Mouse (Mus musculus) kidney, postnatal 25 days (tissue): ENCODE measurements at regions not wholly inside any gene's neighbourhood (a gene's known extent, or its start where the extent isn't known, plus 50 kb on each side); places are given as distances from the start of the nearest gene placed in this dataset.
"Not testable (repeated sequence)": the region's sequence is repeated elsewhere in the genome, so short reads cannot be mapped to it uniquely, and the experiment has no call there.

ENCODE experiments used
- DNase-seq, 2 experiments: peaks; one replicate each; pipeline ENCODE4 v3.0.0; 2021; ENCODE audit warnings: mixed read lengths in 2 of 2

GRCm38 (mm10) chr10:22556401-22556800, 88.4 kb upstream of the Slc2a12 start:
- not testable (repeated sequence) for DNase-seq

DNA sequence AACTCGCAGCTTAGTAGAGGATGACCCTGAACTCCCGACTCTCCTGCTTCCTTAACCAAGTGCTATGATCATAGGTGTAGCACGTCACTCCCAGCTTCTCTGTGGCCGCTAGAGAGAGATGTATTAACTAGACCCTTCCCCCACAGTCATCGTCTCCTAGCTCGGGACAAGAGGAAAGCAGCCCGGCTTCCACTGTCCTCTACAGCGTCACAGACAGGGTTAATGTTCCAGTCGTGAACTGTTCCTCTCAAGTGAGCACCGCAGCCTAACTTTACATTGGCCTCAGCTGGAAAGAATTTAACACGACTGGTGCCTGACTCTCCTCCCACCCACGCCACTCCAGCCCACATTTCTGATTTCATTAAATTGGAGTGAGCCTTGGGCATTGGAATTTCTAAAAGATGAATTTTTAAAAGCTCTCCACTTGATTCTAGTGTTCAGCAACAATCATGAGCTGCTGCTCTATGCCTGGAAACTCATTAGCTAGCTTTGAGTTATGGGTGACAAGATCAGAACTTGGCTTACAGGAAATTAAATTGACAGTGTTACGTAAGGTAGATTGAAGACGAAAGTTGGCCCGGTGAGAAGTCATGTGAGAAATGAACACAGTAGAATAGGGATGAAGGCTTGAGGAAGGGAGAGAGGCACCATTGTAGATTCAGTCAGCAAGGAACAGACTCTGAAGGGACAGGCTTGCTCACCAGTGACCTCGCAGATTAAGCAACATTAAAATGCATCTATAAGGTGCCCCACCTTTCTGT, 75.4 kb upstream of the Slc2a12 start:
- not testable (repeated sequence) for DNase-seq

DNA sequence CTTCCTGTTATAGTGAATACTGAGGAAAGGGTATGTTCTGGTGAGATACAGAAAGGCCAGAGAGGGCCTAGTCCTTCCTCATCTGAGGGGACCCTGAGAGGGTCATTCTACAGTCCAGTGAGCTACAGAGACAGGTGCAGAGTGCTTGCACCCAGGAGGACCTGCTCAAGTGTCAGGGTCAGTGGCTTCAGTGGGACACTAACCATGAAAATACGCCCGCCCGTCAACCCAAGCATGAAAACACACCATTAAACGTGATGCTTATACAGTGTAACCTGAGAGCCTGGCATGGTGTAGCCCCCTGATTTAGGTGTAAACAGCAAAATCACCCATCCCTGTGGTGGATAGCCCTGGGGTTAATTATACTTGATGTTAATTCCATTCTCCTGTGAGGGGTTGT, 70.8 kb upstream of the Slc2a12 start:
- DNase-seq, result not testable (repeated sequence)

DNA sequence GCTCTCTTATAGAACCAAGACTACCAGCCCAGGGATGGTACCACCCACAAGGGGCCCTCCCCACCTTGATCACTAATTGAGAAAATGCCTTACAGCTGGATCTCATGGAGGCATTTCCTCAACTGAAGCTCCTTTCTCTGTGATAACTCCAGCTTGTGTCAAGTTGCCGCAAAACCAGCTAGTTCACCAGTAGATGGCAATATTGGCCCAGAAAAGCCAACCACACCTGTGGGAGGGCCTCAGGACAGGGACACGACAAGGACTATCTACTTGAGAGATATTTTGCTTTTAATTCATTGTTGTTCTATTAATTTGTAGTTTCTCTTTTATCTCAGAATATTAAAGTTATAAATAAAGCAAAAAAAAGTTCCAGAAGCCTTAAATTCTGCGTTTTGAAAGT, 65.4 kb upstream of the Slc2a12 start:
- peak; percentile 56 to 61 for DNase-seq

- DNase-seq, result not testable (repeated sequence)
These were observed 63.5 kb upstream of the Slc2a12 start for GRCm38 (mm10) chr10:22581300-22581699.

DNA sequence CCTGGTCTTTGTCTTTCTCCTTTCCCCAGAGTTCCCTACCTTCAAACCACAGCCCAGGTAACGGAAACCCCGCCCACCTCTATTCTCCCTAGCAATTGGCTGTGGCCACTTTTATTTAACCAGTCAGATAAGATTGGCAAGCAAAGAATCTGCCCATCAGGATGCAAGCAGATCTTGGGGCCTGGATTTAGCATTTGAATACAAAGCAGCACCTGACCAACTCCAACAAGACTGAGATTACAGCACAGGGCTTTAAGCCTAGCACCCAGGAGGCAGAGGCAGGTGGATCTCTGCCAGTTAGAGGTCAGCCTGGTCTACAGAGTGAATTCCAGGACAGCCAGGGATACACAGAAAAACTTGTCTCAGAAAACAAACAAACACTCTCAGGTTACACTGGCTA, 61.5 kb upstream of the Slc2a12 start:
- DNase-seq, result not testable (repeated sequence)

DNA sequence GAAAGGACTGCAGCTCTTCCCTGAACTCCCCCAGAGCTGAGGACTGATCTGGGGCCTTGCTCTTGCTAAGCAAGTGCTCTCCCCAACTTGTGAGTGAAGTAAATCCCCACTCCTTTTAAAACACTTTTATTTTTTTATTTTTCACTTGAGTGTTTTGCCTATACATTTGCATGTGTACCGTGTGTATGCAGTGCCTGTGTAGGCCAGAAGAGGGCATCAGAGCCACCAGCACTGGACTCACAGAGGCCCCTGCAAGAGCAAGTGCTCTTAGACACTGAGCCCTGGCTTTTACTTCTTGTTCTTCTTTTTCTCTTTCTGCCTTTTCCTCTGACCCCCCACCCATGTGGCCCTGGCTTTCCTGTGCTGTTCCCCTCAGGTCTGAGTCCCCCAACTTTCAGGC, 56.2 kb upstream of the Slc2a12 start:
- DNase-seq, result not testable (repeated sequence)

DNA sequence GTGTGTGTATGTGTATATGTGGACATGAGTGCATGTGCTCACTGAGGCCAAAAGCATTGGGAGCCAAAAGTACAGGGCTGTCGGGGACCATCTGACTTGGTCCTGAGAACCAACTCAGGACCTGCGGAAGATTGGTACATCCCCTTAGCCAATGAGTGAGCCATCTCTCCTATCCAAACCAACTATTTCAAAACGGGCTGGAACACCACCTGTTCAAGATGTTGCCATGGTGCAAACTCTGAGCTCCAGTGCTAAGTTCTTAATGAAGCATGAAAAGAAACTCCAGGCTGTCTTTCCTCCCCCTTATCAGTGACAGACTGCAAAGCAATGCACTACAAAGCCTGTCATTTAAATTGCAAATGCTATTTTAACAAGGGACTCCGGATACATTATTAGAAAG, 53.1 kb upstream of the Slc2a12 start:
- DNase-seq, result not testable (repeated sequence)

DNA sequence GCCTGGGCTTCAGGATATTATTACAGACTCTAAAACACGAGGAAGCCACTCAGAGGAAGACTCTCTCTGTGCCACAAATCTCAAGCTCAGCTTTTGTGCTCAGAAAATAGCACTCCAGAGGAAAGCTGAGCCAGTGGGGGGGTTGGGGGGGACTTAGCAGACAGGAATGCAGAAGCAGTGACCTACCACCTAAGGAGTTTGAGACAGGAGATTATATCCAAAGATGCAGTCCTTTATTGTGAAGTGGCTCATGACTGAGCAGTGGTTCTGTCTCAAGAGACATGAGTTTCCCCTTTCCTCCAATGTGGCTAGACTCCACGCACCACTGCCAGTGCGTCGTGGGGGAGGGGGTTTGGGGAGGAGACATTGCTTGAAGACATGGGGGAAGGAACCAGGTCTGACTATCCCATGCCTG, 52.6 kb upstream of the Slc2a12 start:
- not testable (repeated sequence) for DNase-seq

DNA sequence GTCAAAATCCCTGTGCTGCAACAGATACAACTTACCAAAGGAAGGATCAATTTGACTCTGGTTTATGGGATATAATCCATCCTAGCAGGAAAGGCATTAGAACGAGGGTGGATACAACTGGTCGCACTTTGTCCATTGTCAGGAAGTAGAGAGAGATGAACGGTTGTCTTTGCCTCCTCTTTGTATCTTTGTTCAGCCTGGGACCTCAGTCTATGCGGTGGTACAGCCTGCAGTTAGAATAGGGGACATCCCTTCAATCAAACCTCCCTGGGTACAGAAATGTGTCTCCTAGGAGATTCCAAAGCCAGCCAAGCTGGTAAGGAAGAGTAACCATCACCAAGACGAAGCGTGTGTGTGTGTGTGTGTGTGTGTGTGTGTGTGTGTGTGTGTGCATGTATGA, 52.1 kb upstream of the Slc2a12 start:
- DNase-seq, result not testable (repeated sequence)
